Mouse (Mus musculus): ENCODE data around the gene Dexi. TPM values are rescaled to one million over a fixed set of nuclear protein-coding genes. Genes with fewer than 3 reads are reported as not detected.

The Dexi gene
- polyA plus RNA-seq, 1 experiment: not detected

DNA sequence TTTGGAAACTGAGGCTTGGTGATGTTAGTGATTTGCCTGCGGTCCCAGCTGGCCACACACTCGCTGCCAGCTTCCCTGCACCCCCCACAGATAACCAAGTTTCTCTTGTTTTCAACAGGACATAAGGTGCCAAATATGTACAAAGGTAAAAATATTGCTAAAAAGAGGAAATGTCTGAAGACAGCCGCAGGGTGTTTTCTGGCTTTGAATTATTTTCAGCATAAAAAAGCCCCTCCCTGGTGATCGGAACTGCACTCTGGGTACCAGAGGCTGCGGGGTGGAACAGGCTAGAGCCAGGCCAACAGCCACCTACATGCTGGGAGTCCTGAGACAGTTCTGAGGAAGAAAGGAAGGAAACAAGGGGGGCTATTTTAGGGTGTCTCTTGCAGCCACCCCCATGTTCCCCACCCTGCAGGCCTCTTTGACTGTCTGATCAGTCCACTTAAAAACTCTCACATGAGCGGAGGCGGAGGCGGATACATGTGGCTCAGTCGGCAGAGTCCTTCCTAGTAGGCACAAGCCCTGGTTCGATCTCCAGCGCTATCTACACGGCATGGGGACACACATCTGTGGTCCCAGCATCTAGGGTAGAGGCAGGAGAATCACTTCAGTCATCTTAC is 26.8 kb downstream of the Dexi start:
- H3K4me3 ChIP-seq (ENCODE audit: insufficient read depth, low read depth, low read length): no peak overlapping the region
- TF ChIP-seq CTCF (IDR thresholded peaks at IDR 0.05; ENCODE audit: insufficient read depth, low read depth, low read length) (no peak), POLR2A (IDR thresholded peaks at IDR 0.05; ENCODE audit: insufficient read depth, low read depth, low read length) (no peak)
- no peak overlapping the region for H3K27ac ChIP-seq (ENCODE audit: insufficient read depth, low read depth, low read length)
- H3K4me1 ChIP-seq (ENCODE audit: control insufficient read depth, insufficient read depth, low read length): peaks cover 4% of the 10 kb centered on the region; the same call in 1 of the 2 replicates
- WGBS: 81% methylated on average over 12 of the region's 12 CpGs

DNA sequence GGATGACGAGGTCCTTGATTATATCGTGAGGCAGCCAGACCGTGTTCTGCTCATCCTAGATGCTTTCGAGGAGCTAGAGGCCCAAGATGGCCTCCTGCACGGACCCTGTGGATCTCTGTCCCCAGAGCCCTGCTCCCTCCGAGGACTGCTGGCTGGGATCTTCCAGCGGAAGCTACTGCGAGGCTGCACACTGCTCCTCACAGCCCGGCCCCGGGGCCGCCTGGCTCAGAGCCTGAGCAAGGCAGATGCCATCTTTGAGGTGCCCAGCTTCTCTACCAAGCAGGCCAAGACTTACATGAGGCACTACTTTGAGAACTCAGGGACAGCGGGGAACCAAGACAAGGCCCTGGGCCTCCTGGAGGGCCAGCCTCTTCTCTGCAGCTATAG is 31.7 kb downstream of the Dexi start:
- TF ChIP-seq CTCF (IDR thresholded peaks at IDR 0.05; ENCODE audit: insufficient read depth, low read depth, low read length): no peak
- no peak for TF ChIP-seq POLR2A (IDR thresholded peaks at IDR 0.05; ENCODE audit: insufficient read depth, low read depth, low read length)
- peaks cover 8% of the 10 kb centered on the region for H3K4me1 ChIP-seq (ENCODE audit: control insufficient read depth, insufficient read depth, low read length)
- H3K27ac ChIP-seq (ENCODE audit: insufficient read depth, low read depth, low read length): no peak overlapping the region

DNA sequence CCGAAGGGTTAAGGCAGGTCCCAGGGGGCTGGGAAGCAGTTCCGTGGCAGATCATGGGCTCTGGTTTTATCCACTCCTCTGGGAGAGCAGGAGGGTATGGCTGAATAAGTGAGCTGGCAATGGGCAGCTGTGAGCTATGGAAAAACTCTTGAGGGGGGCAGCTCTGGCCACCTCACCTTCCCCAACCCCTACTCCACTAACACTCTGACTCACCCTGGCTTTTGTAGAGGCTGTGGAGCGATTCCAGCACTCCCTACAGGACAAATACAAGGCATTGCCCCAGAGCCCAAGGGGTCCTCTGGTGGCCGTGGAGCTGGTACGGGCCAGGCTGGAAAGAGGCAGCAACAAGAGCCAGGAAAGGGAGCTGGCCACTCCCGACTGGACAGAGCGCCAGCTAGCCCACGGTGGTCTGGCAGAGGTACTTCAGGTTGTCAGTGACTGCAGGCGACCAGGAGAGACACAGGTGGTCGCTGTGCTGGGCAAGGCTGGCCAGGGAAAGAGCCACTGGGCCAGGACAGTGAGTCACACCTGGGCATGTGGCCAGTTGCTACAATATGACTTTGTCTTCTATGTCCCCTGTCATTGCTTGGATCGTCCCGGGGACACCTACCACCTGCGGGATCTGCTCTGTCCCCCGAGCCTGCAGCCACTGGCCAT is 32.2 kb downstream of the Dexi start:
- H3K4me1 ChIP-seq (ENCODE audit: control insufficient read depth, insufficient read depth, low read length): peaks cover 7% of the 10 kb centered on the region
- TF ChIP-seq CTCF (IDR thresholded peaks at IDR 0.05; ENCODE audit: insufficient read depth, low read depth, low read length): no peak
- TF ChIP-seq POLR2A (IDR thresholded peaks at IDR 0.05; ENCODE audit: insufficient read depth, low read depth, low read length): no peak
- 60% methylated on average over 14 of the region's 14 CpGs for WGBS
- H3K4me3 ChIP-seq (ENCODE audit: insufficient read depth, low read depth, low read length): no peak overlapping the region
- H3K27ac ChIP-seq (ENCODE audit: insufficient read depth, low read depth, low read length): no peak overlapping the region

More for the DNA sequence above, 31.7 kb downstream of the Dexi start:
- 80% methylated on average over 12 of the region's 12 CpGs for WGBS
- H3K4me3 ChIP-seq (ENCODE audit: insufficient read depth, low read depth, low read length): no peak overlapping the region

DNA sequence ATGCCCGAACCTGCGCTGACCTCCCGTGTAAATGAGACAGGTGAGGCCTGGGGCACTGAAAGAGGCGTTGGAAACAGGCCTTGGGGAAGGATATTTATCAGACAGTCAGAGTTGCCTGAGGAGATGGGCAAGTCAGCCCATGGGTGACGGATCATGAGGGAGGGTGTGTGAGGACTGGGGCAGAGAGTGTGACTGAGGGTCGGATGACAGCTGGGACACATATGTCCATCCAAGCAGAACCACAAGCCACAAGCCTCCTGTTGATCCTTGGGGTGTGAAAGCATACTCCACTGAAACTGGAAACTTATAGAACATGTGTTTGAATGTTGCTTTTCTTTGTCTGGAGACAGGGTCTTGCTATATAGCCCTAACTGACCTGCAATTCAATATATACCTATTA is 34.2 kb downstream of the Dexi start:
- no peak overlapping the region for H3K27ac ChIP-seq (ENCODE audit: insufficient read depth, low read depth, low read length)
- 85% methylated on average over 6 of the region's 6 CpGs for WGBS
- no peak for TF ChIP-seq CTCF (IDR thresholded peaks at IDR 0.05; ENCODE audit: insufficient read depth, low read depth, low read length)
- no peak for TF ChIP-seq POLR2A (IDR thresholded peaks at IDR 0.05; ENCODE audit: insufficient read depth, low read depth, low read length)
- peaks cover 7% of the 10 kb centered on the region for H3K4me1 ChIP-seq (ENCODE audit: control insufficient read depth, insufficient read depth, low read length)
- H3K4me3 ChIP-seq (ENCODE audit: insufficient read depth, low read depth, low read length): no peak overlapping the region

DNA sequence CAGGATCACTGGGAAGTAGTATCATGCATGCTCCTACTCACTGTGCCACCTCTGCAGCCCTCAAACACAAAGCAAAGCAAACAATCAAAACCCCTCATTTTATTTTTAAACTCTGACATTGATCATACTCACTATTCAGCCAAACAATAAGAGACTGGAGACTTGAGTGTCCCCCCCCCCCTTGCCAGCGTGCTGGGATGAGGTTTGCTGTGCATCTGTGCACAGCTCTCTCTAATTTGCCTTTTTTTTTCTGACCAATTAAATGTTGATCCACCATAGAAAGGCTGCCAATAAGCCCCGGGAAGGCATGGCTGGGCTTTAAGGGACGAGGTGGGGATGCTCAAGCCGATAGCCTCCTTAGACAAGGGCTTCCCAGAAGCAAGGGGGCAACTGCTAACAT is 35.4 kb downstream of the Dexi start:
- WGBS: 24% methylated on average over 4 of the region's 4 CpGs
- H3K4me3 ChIP-seq (ENCODE audit: insufficient read depth, low read depth, low read length): no peak overlapping the region
- TF ChIP-seq CTCF (IDR thresholded peaks at IDR 0.05; ENCODE audit: insufficient read depth, low read depth, low read length) (no peak), POLR2A (IDR thresholded peaks at IDR 0.05; ENCODE audit: insufficient read depth, low read depth, low read length) (no peak)
- H3K27ac ChIP-seq (ENCODE audit: insufficient read depth, low read depth, low read length): no peak overlapping the region
- H3K4me1 ChIP-seq (ENCODE audit: control insufficient read depth, insufficient read depth, low read length): peaks cover 7% of the 10 kb centered on the region

DNA sequence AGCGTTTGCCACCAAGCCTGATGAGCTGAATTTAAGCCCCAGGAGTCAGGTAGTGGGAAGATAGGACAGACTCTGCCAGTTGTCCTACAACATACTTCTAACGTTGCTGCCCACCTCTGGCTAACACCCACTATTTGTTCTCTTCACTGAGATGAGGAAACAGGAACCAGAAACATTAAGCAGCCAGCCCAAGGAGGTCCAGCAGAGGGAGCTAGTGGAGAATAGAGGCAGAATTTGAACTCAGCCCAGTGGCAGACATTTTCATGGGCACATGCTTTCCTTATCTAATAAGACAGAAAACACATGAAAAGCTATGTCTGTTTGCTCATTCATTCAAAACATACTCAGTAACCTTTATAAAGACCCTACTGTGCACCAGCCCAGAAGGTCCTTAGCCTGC is 39.8 kb downstream of the Dexi start:
- TF ChIP-seq POLR2A (IDR thresholded peaks at IDR 0.05; ENCODE audit: insufficient read depth, low read depth, low read length) (no peak), CTCF (IDR thresholded peaks at IDR 0.05; ENCODE audit: insufficient read depth, low read depth, low read length) (no peak)
- 63% methylated on average over 2 of the region's 2 CpGs for WGBS
- H3K4me3 ChIP-seq (ENCODE audit: insufficient read depth, low read depth, low read length): no peak overlapping the region
- peaks cover 7% of the 10 kb centered on the region for H3K4me1 ChIP-seq (ENCODE audit: control insufficient read depth, insufficient read depth, low read length)
- no peak overlapping the region for H3K27ac ChIP-seq (ENCODE audit: insufficient read depth, low read depth, low read length)

DNA sequence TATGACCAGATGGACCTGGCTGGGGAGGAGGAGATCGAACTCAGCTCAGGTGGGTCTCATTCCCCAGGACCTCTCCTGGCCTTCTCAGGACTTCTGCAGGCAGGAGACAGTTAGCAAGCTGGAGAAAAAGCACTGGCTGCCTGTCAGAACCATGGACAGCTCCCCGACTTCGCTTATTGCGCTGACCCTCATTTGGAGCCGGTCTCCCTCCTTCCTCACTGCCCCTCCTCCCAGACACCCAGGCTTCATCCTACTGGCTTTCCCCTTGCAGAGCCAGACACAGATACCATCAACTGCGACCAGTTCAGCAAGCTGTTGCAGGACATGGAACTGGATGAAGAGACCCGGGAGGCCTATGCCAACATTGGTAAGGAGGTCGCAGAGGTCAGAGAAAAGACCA is 41.0 kb downstream of the Dexi start:
- no peak overlapping the region for H3K4me3 ChIP-seq (ENCODE audit: insufficient read depth, low read depth, low read length)
- TF ChIP-seq CTCF (IDR thresholded peaks at IDR 0.05; ENCODE audit: insufficient read depth, low read depth, low read length) (no peak), POLR2A (IDR thresholded peaks at IDR 0.05; ENCODE audit: insufficient read depth, low read depth, low read length) (no peak)
- H3K4me1 ChIP-seq (ENCODE audit: control insufficient read depth, insufficient read depth, low read length): no peaks in the 10 kb centered on the region
- 43% methylated on average over 8 of the region's 8 CpGs for WGBS
- no peak overlapping the region for H3K27ac ChIP-seq (ENCODE audit: insufficient read depth, low read depth, low read length)

DNA sequence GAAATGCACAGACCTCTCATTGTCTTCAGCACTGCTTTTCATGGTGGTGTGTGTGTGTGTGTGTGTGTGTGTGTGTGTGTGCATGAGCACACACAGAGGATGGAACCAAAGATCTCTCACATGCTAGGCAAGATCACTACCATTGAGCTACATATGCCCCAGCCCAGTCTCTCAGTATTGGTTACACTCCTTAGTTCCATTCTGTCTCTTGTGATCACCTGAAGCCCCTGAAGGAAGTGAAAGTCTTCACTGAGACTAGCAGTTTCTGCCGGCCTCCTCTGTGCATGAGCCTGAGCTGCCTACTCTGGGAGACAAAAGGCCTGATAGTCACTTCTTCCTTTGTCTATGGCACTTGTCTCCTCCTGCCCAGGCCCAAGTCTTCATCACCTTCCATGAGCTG is 43.7 kb downstream of the Dexi start:
- WGBS: 57% methylated on average over 1 of the region's 1 CpGs
- H3K27ac ChIP-seq (ENCODE audit: insufficient read depth, low read depth, low read length): no peak overlapping the region
- TF ChIP-seq POLR2A (IDR thresholded peaks at IDR 0.05; ENCODE audit: insufficient read depth, low read depth, low read length) (no peak), CTCF (IDR thresholded peaks at IDR 0.05; ENCODE audit: insufficient read depth, low read depth, low read length) (no peak)
- H3K4me3 ChIP-seq (ENCODE audit: insufficient read depth, low read depth, low read length): no peak overlapping the region
- no peaks in the 10 kb centered on the region for H3K4me1 ChIP-seq (ENCODE audit: control insufficient read depth, insufficient read depth, low read length)

DNA sequence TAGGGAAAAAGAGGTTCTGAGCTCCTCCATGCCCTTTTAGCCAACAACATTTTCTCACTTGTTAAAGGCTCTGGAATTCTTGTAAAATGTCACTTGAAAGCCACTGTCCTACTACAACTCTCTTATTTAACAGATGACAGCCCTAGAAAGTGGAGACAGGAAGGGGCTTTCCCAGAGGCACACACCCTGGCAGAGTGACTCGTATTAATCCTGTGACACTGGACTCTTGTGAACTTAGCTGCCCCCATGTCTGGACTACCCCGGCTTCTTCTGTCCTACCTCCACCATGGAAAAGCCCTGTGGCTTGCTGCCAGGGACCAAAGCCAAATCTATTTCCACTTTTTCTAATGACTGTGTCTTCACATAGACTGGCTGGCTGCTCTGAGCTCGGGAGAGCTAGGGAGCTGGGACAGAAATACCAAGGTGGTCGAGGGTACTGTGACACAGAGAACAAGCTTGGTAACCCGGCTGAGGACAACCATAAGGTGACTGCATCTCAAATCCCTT is 44.7 kb downstream of the Dexi start:
- H3K27ac ChIP-seq (ENCODE audit: insufficient read depth, low read depth, low read length): no peak overlapping the region
- H3K4me3 ChIP-seq (ENCODE audit: insufficient read depth, low read depth, low read length): no peak overlapping the region
- H3K4me1 ChIP-seq (ENCODE audit: control insufficient read depth, insufficient read depth, low read length): no peaks in the 10 kb centered on the region
- WGBS: 46% methylated on average over 5 of the region's 5 CpGs
- TF ChIP-seq POLR2A (IDR thresholded peaks at IDR 0.05; ENCODE audit: insufficient read depth, low read depth, low read length): no peak
- no peak for TF ChIP-seq CTCF (IDR thresholded peaks at IDR 0.05; ENCODE audit: insufficient read depth, low read depth, low read length)

Measured in olfactory bulb, adult 2 months (tissue).